Mouse (Mus musculus) gastrocnemius, adult 2 months (tissue): ENCODE data around the gene Eif4e3. TPM values are rescaled to one million over a fixed set of nuclear protein-coding genes. Genes with fewer than 3 reads are reported as not detected.
A peak's percentile ranks its signal among the peaks of the same experiment; 100 is the strongest.

Experiments used
- DNase-seq: peaks from one replicate; pipeline ENCODE4 v3.0.0; 2022
- H3K27ac ChIP-seq: fragments of 200-600 bp; 2 replicates; pipeline ENCODE4 v1.8.1; 2022; ENCODE audit warnings: mild to moderate bottlenecking
- H3K4me3 ChIP-seq: fragments of 200-600 bp; 2 replicates; pipeline ENCODE4 v1.8.1; 2022; ENCODE audit warnings: mild to moderate bottlenecking, moderate library complexity
- CTCF ChIP-seq: fragments of 200-600 bp; IDR thresholded peaks from 2 replicates; pipeline ENCODE4 v1.8.1; 2022; ENCODE audit warnings: antibody characterized with exemption, mild to moderate bottlenecking, moderate library complexity
- intact Hi-C: fragments of 180-260 bp; cut with DNase I; formaldehyde crosslinking; loops from one replicate; pipeline ENCODE4 v1.15.1; 2025
- total RNA-seq, 2 experiments: library from RNA; stranded (reverse); gene quantifications; 2 replicates each; pipeline ENCODE4 v1.2.3; 2021

Eif4e3 gene
- total RNA-seq, 2 experiments from 2014 or later: 23.5 to 29.4 TPM

DNA sequence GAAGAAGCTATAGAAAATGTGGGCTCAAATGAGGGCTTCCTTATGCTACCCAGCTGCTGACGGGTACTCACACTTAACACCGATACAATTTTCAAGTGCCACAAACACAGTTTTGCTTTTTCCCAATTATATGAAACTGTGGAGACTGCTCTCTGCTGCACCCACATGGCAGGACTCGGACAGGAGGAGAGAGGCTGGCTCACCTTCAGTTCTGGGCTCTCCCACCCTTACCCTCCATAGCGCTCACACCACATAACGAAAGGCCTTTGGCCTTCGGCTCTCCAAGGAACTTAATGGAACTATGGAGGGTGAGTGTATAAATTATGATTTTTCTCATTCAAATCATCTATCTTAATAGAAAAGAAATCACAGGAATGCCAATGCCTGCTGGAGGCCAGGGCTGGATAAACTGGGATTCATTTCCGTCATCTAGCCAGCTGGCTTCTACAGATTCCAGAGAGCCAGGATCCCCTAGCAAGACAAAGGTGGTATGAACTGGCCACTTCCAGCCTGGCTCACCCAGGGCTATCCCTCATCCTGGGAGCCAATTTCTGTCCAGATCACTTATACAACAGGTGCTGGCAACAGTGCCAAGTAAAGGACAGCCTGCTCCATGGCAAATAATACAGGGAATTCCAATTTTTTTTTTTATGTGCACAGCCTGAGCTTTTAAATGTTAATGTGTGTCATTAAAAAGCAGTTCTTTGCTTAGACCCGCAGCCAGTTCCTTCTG is 36.7 kb downstream of the Eif4e3 start:
- TF ChIP-seq CTCF: peak; percentile 13; the same call in 1 of the 2 replicates
- H3K4me3 ChIP-seq: no peak overlapping the region
- DNase-seq: no peak
- intact Hi-C loops: no loop called here
- H3K27ac ChIP-seq: no peak overlapping the region

GRCm38 (mm10) chr6:99626347-99626746 is 40.2 kb downstream of the Eif4e3 start:
- no peak for DNase-seq
- no peak overlapping the region for H3K27ac ChIP-seq
- intact Hi-C loops: no loop called here
- H3K4me3 ChIP-seq: no peak overlapping the region
- no peak for TF ChIP-seq CTCF

- Histone ChIP-seq H3K27ac (no peak overlapping the region), H3K4me3 (no peak overlapping the region)
- no peak for TF ChIP-seq CTCF
- no peak for DNase-seq
- intact Hi-C loops: no loop called here
Observed at GRCm38 (mm10) chr6:99625803-99626202, 40.8 kb downstream of the Eif4e3 start.

- Histone ChIP-seq H3K27ac (no peak overlapping the region), H3K4me3 (no peak overlapping the region)
- TF ChIP-seq CTCF: no peak
- intact Hi-C loops: no loop called here
- DNase-seq: no peak
Observed at GRCm38 (mm10) chr6:99625306-99625705, 41.3 kb downstream of the Eif4e3 start.

- H3K27ac ChIP-seq: no peak overlapping the region
- intact Hi-C loops: no loop called here
- no peak for DNase-seq
- no peak overlapping the region for H3K4me3 ChIP-seq
- TF ChIP-seq CTCF: no peak
Observed at GRCm38 (mm10) chr6:99624542-99624941, 42.0 kb downstream of the Eif4e3 start.

GRCm38 (mm10) chr6:99623641-99624040 is 42.9 kb downstream of the Eif4e3 start:
- H3K27ac ChIP-seq: no peak overlapping the region
- intact Hi-C loops: no loop called here
- peak; percentile 54 for DNase-seq
- H3K4me3 ChIP-seq: no peak overlapping the region
- peak; percentile 58 for TF ChIP-seq CTCF

DNA sequence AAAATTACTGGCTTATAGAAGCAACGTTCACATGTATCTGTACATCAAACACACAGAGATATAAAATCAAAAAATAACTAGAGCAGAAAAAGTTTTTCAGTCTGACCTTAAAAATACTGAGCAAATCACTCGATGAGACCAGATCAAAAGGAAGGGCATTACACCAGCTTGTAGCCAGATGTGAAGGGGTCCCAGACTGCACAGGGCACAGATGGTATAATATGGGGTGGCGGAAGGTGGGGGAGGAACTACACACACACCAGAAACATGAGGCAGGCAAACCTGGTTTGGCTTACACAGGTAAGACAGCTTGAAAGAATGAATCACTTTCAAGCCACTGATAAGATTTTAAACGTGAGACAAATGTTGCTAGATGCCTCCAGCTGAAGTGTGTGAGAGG is 45.4 kb downstream of the Eif4e3 start:
- intact Hi-C loops: no loop called here
- Histone ChIP-seq H3K27ac (no peak overlapping the region), H3K4me3 (no peak overlapping the region)

GRCm38 (mm10) chr6:99620471-99620870 is 46.1 kb downstream of the Eif4e3 start:
- intact Hi-C loops: no loop called here
- H3K4me3 ChIP-seq: no peak overlapping the region
- no peak for DNase-seq
- no peak overlapping the region for H3K27ac ChIP-seq
- TF ChIP-seq CTCF: no peak

More for the DNA sequence above, 45.4 kb downstream of the Eif4e3 start:
- no peak for TF ChIP-seq CTCF
- no peak for DNase-seq

DNA sequence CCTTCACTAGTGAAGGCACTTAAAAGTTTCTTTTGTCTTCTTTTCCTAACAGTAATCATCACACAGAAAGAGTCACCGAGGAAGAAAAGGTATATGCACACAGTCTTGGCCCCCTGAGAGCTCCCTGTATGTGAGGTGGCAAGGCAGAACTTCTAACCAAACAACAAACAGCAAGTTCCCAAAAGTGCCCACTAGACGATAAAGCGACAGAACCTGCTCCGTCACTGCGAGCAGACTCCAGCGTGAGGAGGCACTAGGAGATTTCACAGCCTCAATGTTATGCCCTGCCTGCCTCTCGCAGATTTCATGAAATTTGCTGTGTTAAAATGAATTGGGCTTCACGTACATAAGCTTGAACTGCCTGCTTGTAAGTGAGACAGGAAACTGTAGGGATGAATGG is 46.6 kb downstream of the Eif4e3 start:
- TF ChIP-seq CTCF: no peak
- no peak overlapping the region for H3K4me3 ChIP-seq
- no peak for DNase-seq
- no peak overlapping the region for H3K27ac ChIP-seq
- intact Hi-C loops: no loop called here

GRCm38 (mm10) chr6:99619466-99619865 is 47.1 kb downstream of the Eif4e3 start:
- no peak overlapping the region for H3K4me3 ChIP-seq
- DNase-seq: no peak
- TF ChIP-seq CTCF: no peak
- H3K27ac ChIP-seq: no peak overlapping the region
- intact Hi-C loops: no loop called here

DNA sequence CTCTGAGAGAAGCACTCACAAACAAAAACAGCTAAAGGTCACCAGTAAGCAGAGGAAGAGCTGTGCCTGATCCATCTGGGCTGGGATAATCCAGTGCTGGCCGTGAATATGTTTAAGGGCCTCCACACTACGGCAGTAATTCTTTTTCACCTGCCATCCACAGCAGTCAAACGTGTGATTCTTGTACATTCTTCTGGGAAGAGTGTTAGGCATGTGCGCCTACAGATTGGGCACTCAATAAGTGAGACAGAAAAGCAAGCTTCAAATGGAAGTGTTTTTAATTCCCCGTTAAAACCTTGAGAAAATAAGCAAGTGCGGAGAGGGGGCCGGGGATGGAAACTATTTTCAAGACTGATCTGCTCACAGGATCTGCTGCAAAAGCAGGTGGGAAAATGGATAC is 48.7 kb downstream of the Eif4e3 start:
- no peak for DNase-seq
- Histone ChIP-seq H3K4me3 (no peak overlapping the region), H3K27ac (no peak overlapping the region)
- intact Hi-C loops: no loop called here
- TF ChIP-seq CTCF: no peak

- intact Hi-C loops: no loop called here
- no peak for DNase-seq
- no peak for TF ChIP-seq CTCF
- no peak overlapping the region for H3K4me3 ChIP-seq
- H3K27ac ChIP-seq: no peak overlapping the region
Observed at GRCm38 (mm10) chr6:99617415-99617814, 49.2 kb downstream of the Eif4e3 start.

GRCm38 (mm10) chr6:99615272-99615751 is 51.3 kb downstream of the Eif4e3 start:
- no peak for DNase-seq
- intact Hi-C loops: no loop called here
- no peak for TF ChIP-seq CTCF
- no peak overlapping the region for H3K4me3 ChIP-seq
- no peak overlapping the region for H3K27ac ChIP-seq
